Comparison of ENCODE assay signal across 29 mouse cellular contexts in genomic region chr5:123893520-123893919, GRCm38 (mm10). TPM values are rescaled to one million over a fixed set of nuclear protein-coding genes. Genes with fewer than 3 reads are reported as not detected.
"Had no signal": no experiment of that assay in that cellular context is flagged by ENCODE, and none has a peak within 500 bp of the region (broad histone marks: within the 10 kb centered on the region; RNA-seq: fewer than 3 reads in every experiment).

No protein-coding gene starts in this region.

- DNase-seq: kidney, adult 18-20 months; kidney, adult 9 months; kidney, postnatal 14 days; kidney, postnatal 4 days; liver; lung, adult 18-20 months; lung, postnatal 10 days; lung, postnatal 36 days; right cerebral cortex, adult 18-20 months; right cerebral cortex, postnatal 14 days; right cerebral cortex, postnatal 4 days; spleen, adult 18-20 months; thymus, adult 2 months; thymus, postnatal 14 days; thymus, postnatal 4 days had no signal

- H3K4me1 ChIP-seq: lung, embryonic 15.5 days; midbrain, embryonic 13.5 days had no signal

- H3K36me3 ChIP-seq: limb, embryonic 10.5 days; limb, embryonic 13.5 days; liver, embryonic 12.5 days; liver, embryonic 15.5 days; lung, embryonic 15.5 days; midbrain, embryonic 10.5 days; midbrain, embryonic 13.5 days had no signal

- H3K9ac ChIP-seq: limb, embryonic 13.5 days; liver, embryonic 12.5 days; liver, embryonic 15.5 days; lung, embryonic 15.5 days; midbrain, embryonic 13.5 days had no signal

- H3K27me3 ChIP-seq: limb, embryonic 13.5 days; liver, embryonic 12.5 days; liver, embryonic 15.5 days; lung, embryonic 15.5 days; midbrain, embryonic 13.5 days had no signal

- H3K27ac ChIP-seq: limb, embryonic 10.5 days; limb, embryonic 13.5 days; liver, embryonic 12.5 days; liver, embryonic 15.5 days; lung, embryonic 15.5 days; midbrain, embryonic 10.5 days; midbrain, embryonic 13.5 days; stomach, postnatal 0 days had no signal

- ATAC-seq: liver, embryonic 12.5 days; midbrain, embryonic 13.5 days; midbrain, embryonic 16.5 days had no signal

- H3K4me3 ChIP-seq: limb, embryonic 10.5 days; limb, embryonic 13.5 days; liver, embryonic 12.5 days; liver, embryonic 15.5 days; lung, embryonic 15.5 days; midbrain, embryonic 10.5 days; midbrain, embryonic 13.5 days had no signal

- H3K9me3 ChIP-seq: limb, embryonic 10.5 days; limb, embryonic 13.5 days; liver, embryonic 12.5 days; liver, embryonic 15.5 days; lung, embryonic 15.5 days; midbrain, embryonic 10.5 days; midbrain, embryonic 13.5 days had no signal

- H3K4me2 ChIP-seq: limb, embryonic 13.5 days; liver, embryonic 12.5 days; liver, embryonic 15.5 days; lung, embryonic 15.5 days; midbrain, embryonic 13.5 days had no signal

RNA-seq across cellular contexts. Expression of gene Hcar1, which starts 13.7 kb away (rescaled TPM):
- polyA plus RNA-seq: limb, embryonic 10.5 days; midbrain, embryonic 10.5 days; neural tube, embryonic 11.5 days had no signal

RNA-seq across cellular contexts. Expression of gene Hcar2, which starts 28.2 kb away (rescaled TPM):
- total RNA-seq: left cerebral cortex, adult 18-20 months; left cerebral cortex, postnatal 25 days had no signal
- polyA plus RNA-seq: kidney, embryonic 16.5 days; limb, embryonic 10.5 days; midbrain, embryonic 10.5 days; midbrain, embryonic 13.5 days; midbrain, embryonic 16.5 days; neural tube, embryonic 14.5 days had no signal

RNA-seq across cellular contexts. Expression of gene Gm43518, which starts 33.7 kb away (rescaled TPM):
- polyA plus RNA-seq: neural tube, embryonic 11.5 days had no signal
